Mouse (Mus musculus) frontal cortex, postnatal 36 days (tissue): ENCODE measurements at regions not wholly inside any gene's neighbourhood (a gene's known extent, or its start where the extent isn't known, plus 50 kb on each side); places are given as distances from the start of the nearest gene placed in this dataset.
A peak's percentile ranks its signal among the peaks of the same experiment; 100 is the strongest.

Experiments used
- DNase-seq, 2 experiments: peaks; one replicate each; pipeline ENCODE4 v3.0.0; 2022; ENCODE audit warnings: low spot score in 2 of 2

DNA sequence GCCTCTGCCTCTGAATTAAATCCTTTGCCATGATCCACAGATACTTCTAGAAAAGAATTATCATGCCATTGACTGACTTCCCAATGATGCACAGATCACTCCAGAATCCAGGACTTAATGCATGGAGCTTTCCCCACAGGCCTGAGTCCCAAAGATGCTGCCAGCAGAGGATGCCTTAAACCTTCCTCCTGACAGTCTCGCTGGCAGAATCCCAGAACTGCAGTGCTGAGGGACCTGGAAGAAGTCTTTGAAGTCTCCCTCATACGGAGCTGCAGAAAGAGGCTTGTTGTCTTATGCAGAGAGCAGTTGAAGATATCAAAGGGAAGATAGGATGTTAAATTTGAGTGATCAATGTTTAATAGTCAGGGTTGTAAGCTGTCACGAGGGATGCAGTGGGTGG, 233.8 kb upstream of the Zmiz1 start:
- DNase-seq: no peak

- DNase-seq: peak; percentile 88 to 89
Measured at GRCm38 (mm10) chr14:25226155-25226839, 232.7 kb upstream of the Zmiz1 start.

DNA sequence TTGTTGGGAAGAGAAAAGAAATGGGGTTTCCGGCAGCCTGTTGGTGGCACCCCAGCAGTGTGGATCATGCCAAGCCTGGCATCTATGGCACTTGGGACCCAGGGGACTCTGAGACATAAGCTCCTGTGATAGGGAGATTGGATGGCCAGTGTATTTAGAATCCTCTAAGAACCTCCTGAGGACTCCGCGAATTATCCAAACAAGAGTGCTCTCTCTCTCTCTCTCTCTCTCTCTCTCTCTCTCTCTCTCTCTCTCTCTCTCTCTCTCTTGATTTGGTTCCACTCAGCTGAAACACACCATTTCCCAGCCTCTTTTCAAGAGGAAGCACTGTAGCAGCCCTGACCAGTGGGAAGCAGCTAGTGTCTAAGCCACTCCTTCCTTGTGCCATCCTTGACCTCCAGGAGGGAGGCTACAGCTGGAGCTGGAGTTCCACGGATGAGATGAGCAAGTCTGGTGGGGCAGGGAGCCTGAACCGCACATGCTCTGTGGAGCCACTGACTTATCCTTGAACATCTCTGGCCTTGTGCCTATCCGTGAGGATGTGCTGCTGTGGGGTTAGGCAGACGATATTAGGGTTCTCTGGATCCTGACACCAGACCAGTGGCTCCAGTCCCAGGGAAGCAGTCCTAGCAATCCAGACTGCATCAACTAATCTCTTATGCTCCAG, 232.0 kb upstream of the Zmiz1 start:
- DNase-seq: peak in 1 of 2 experiments; percentile 23

DNA sequence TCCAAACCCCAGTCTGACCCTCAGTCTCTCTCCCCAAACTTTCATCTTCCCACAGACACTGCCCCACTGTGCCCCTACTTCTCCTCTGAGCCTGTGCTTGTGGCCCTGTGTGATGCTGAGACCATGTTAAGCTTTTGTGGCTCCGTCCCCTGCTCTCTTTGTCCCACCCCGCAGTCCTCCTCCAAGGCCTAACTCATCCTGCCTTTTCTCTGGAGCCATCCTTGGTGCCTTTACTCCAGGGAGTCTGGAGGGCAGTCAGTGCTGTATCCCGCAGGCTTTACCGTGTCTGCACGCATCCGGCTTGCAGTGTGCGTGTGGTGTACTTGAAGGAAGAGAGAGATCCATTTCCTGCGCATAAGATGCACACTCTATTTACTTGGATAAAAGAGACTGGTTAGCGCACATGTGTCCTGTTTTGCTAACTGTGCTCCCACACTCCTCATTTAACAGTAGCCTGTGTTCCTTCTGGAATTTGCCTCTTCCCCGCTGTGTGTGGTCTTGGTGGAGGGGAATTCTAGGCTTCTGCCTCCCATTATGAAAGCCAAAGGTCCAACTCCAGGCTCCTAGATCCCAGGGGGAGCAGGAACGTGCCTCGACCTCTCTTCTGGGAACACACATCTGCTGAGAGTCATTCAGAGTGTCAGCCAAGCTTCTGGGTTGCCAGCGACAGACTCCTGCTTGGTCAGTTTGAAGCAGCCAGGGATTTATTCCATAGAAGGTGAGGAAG, 230.5 kb upstream of the Zmiz1 start:
- no peak for DNase-seq

DNA sequence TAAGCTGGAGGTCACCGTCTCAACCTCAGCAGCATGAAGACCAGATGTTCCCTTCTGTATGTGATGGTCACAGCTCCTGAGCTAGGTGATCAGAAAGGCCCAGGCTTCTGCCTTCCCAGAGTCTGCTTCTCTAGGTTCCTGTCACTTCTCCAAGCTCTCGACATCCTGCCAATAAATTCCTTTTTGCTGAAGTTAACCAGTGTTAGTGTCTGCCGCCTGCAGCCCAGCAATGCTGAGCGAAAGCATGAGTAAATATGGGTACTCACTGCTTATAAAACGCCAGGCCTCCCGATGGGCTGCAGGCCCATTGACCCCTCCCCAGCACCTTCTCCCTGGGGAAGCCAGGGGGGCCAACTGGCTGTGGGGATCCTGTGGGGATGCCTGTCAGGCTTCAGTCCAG, 229.4 kb upstream of the Zmiz1 start:
- no peak for DNase-seq

- DNase-seq: no peak
Measured at GRCm38 (mm10) chr14:25231881-25232280, 227.1 kb upstream of the Zmiz1 start.

DNA sequence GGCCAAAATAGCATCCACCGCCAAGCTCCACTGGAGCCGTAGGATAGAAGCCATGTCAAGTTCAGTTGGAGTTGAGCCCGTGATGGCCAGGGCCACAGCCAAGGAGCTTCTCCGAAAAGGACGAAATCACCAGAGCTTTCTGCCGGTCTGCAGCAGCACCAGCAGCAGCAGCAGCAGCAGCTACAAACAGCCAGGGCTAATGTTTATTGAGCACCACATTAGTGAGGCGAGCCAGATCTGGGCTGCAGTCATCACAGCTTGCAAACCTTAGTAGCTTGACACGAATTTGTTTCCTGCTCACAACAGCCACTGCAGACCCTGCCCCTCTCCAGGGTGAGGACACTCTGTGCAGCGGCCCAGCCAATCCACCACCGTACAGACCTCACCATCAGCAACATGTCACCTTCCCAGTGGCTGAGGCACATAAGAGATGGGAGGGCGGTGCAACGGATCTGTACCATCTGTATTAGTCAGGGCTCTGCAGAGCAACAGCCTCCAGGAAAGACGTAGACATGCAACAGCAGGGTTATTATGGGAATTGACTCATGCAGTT, 222.5 kb upstream of the Zmiz1 start:
- peak; percentile 53 to 65 for DNase-seq

GRCm38 (mm10) chr14:25239335-25239960, 219.5 kb upstream of the Zmiz1 start:
- no peak for DNase-seq

GRCm38 (mm10) chr14:25242753-25243152, 216.2 kb upstream of the Zmiz1 start:
- no peak for DNase-seq

GRCm38 (mm10) chr14:25243289-25243688, 215.7 kb upstream of the Zmiz1 start:
- no peak for DNase-seq

GRCm38 (mm10) chr14:25243698-25244097, 215.3 kb upstream of the Zmiz1 start:
- no peak for DNase-seq

DNA sequence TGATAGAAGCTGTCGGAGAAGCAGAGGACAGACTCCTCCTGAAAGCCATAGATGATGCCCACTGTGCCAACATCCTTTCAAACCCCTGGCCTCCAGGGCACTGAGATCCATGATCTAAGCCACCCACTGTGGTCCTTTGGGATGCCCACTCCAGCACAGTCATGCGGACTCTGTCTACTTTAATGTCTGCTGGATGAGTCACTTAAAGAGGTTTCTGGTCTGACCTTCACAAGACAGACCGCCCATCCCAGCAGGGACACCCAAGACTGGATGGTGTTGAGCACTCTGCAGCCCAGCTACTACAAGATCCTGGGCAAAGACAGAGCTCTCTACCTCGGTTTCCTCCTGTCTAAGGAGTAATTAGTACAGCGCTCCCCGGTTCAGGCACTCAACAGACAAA, 214.1 kb upstream of the Zmiz1 start:
- DNase-seq: no peak

GRCm38 (mm10) chr14:25245691-25246090, 213.3 kb upstream of the Zmiz1 start:
- no peak for DNase-seq

GRCm38 (mm10) chr14:25248941-25249340, 210.0 kb upstream of the Zmiz1 start:
- DNase-seq: no peak

DNA sequence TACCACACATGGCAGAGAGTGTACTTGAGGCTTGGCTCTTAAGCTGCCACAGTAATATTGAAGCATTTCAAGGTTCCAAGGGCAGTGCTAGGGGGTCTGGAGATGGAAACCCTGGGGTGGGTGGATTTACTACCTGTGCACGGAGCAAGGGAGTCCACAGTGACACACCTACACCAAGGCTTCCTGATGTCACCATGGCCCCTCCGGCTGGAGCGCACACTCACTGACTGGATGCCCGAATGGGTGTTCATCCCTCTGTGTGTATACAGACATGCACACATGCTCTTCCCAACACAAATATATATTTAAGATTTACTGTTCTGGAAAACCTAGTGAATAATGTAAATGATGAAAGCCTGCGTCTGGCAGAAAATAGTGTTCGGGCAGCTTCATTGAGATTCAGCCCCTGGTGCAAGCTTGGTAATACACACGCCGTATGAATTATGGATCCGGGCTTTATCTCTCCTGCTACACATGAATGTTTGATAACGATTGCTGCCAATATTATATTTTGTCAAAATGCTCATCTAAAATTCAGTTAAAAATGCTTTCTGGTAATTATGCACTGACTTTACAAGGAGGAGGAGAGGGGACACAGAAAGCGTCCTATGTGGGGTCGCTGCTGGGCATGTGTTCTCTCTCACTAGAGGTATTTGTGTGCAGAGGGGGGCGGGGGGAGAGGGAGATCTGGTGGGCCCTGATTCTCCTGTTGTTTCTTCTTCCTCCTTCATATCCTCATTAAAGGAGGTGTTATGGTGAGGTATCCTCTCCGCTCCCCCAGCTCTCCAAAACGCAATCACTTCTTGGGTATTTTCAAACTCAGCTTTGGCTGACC, 205.8 kb upstream of the Zmiz1 start:
- no peak for DNase-seq

DNA sequence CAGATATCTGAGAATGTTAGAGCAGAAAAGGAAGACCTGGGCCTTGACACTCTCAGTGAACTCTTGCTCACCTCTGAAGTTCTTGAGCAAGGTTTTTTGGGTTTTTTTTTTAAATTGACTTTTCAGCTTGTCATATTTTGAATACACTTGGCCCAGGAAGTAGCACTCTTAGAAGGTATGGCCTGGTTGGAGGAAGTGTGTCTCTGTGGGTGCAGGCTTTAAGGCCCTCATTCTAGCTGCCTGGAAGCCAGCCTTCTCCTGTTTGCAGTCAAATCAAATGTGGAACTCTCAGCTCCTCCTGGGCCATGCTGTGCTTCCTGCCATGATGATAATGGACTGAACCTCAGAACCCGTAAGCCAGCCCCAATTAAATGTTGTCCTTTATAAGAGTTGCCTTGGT, 195.9 kb upstream of the Zmiz1 start:
- no peak for DNase-seq

GRCm38 (mm10) chr14:25266846-25267245, 192.1 kb upstream of the Zmiz1 start:
- no peak for DNase-seq

GRCm38 (mm10) chr14:25268090-25268631, 190.8 kb upstream of the Zmiz1 start:
- DNase-seq: no peak

DNA sequence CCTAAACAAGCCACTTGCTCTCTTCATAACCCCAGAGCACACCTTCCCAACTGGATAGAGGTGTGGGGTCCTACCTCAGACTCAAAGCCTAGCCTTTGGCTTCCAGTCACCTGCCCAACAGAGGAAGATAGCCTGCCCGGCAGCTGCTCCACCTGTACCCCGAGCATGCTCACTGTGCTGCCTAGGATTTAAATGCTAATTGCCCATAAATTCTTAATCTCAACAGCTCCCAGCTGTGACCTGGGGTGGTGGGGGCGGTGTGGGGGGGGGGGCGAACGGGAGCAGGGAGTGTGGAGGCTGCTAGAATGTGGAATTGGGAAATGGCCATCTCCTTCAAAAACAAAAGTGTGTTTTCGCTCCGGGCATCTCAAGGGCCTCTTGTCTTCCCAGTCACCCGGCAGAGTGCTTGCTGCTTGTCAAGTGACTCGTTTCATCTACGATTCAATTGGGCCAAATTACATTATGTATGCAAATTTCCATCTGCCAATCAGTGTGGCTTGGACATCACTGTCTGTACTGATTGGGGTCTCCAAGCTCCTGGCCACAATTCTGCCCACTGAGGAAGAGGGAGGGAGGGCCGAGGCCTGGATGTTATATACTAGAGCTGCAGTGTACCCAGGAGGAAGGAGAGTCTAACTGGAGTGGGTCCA, 188.6 kb upstream of the Zmiz1 start:
- no peak for DNase-seq

GRCm38 (mm10) chr14:25272366-25273156, 186.4 kb upstream of the Zmiz1 start:
- DNase-seq: no peak
